Mouse (Mus musculus) limb, embryonic 11.5 days (tissue): ENCODE results near the gene Cox5b. TPM values are rescaled to one million over a fixed set of nuclear protein-coding genes. Genes with fewer than 3 reads are reported as not detected.
A peak's percentile ranks its signal among the peaks of the same experiment; 100 is the strongest.

Experiments
- ATAC-seq: fragments of 200-750 bp; cut with Nextera tagmentation; 2 replicates; pipeline ENCODE4 v1.8.0; 2017; ENCODE audit warnings: low read depth; ENCODE audit not compliant: insufficient number of reproducible peaks, low FRiP score, low TSS enrichment
- DNase-seq: peaks from one replicate; pipeline ENCODE4 v3.0.0-alpha.2; 2015; ENCODE audit warnings: low spot score
- H3K27ac ChIP-seq: fragments of 300-500 bp; sonication (generic); replicated peaks from 2 replicates; pipeline ENCODE4 v1.5.1; 2014; ENCODE audit warnings: low read depth, mild to moderate bottlenecking, low read length
- H3K27me3 ChIP-seq: fragments of 300-500 bp; sonication (generic); 2 replicates; pipeline ENCODE4 v1.6.1; 2014; ENCODE audit warnings: mild to moderate bottlenecking, low read length, mixed read lengths; ENCODE audit not compliant: control insufficient read depth, insufficient read depth
- H3K36me3 ChIP-seq: fragments of 300-500 bp; sonication (generic); 2 replicates; pipeline ENCODE4 v1.6.1; 2014; ENCODE audit warnings: mild to moderate bottlenecking, low read length, moderate library complexity, mixed read lengths; ENCODE audit not compliant: control insufficient read depth, insufficient read depth
- H3K4me1 ChIP-seq: fragments of 300-500 bp; sonication (generic); 2 replicates; pipeline ENCODE4 v1.6.1; 2014; ENCODE audit warnings: low read length, mixed read lengths; ENCODE audit not compliant: control insufficient read depth, insufficient read depth
- H3K4me2 ChIP-seq: fragments of 300-500 bp; sonication (generic); 2 replicates; pipeline ENCODE4 v1.6.1; 2014; ENCODE audit warnings: low read depth, mild to moderate bottlenecking, moderate library complexity; ENCODE audit not compliant: severe bottlenecking
- H3K4me3 ChIP-seq: fragments of 300-500 bp; sonication (generic); 2 replicates; pipeline ENCODE4 v1.5.1; 2014; ENCODE audit warnings: low read depth, low read length
- H3K9ac ChIP-seq: fragments of 300-500 bp; sonication (generic); 2 replicates; pipeline ENCODE4 v1.6.1; 2014; ENCODE audit warnings: mild to moderate bottlenecking, low read length
- H3K9me3 ChIP-seq: fragments of 300-500 bp; sonication (generic); 2 replicates; pipeline ENCODE4 v1.6.1; 2016; ENCODE audit warnings: low read length; ENCODE audit not compliant: control insufficient read depth
- WGBS: fragments of 180-500 bp; shearing (Covaris S2); extraction: QIAGEN DNeasy Blood & Tissue Kit; methylation state at CpG from one replicate; pipeline ENCODE4 v1.1.7; 2014; 5-methylcytosine and 5-hydroxymethylcytosine counted together
- polyA plus RNA-seq: library from polyadenylated mRNA; unstranded; fragments of >200 nt; fragmentation: Nextera tagmentation; extraction: Ambion mirVana; gene quantifications from 2 replicates; pipeline ENCODE4 v1.2.1, GENCODE M21; 2014

Cox5b gene
- polyA plus RNA-seq, 1 experiment from 2014 or later = 518 TPM

DNA sequence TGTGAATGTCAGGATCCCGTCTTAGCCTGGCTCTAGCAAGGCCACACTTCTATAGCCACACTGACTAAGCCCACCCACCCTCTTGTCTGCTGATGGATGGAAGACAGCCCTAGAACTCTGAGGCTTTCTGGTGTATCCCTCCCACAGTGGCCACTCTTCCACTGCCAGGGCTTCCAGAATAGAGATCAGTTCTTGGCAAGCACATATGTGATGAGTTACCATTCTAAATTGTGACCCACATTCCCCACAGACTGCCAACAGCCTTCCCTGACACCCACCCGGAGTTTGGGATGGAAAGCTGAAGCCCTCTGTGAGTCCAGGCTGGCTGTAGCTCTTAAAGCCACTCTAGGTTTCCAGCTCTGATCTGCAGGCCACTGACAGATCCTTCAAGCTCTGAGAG lies 15.9 kb downstream of the Cox5b start:
- DNase-seq = no peak
- WGBS = 70% methylated on average over 2 of the region's 2 CpGs
- Histone ChIP-seq H3K27ac (no peak overlapping the region), H3K4me3 (no peak overlapping the region), H3K4me1 (peaks cover 6% of the 10 kb centered on the region), H3K27me3 (no peaks in the 10 kb centered on the region), H3K4me2 (no peak overlapping the region), H3K9ac (no peak overlapping the region), H3K9me3 (no peaks in the 10 kb centered on the region), H3K36me3 (peaks cover 22% of the 10 kb centered on the region)
- ATAC-seq = no peak

DNA sequence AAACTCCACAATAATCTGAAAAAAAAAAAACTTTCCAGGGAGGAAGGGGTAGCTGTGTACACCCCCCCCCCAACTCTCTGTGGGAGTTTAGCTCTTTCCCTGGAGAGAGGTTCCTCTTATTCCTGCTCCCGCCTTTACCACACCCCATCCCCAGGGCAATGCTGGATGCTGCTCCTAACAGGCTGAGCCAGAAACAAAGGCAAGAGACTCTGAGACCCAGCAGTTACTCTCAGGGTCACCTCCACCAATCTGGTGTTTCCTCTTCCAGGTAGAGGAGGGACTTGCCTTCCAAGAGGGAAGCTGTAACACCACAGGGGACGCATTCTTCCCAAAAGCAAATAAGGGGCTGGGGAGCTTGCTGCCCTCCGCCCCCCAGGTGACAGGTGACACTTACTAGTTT lies 16.5 kb downstream of the Cox5b start:
- Histone ChIP-seq H3K4me3 (no peak overlapping the region), H3K4me1 (peaks cover 6% of the 10 kb centered on the region), H3K27ac (no peak overlapping the region), H3K27me3 (no peaks in the 10 kb centered on the region), H3K9me3 (no peaks in the 10 kb centered on the region), H3K36me3 (peaks cover 19% of the 10 kb centered on the region), H3K4me2 (no peak overlapping the region), H3K9ac (peak overlapping the region; percentile 34; the same call in 1 of the 2 replicates)
- ATAC-seq = no peak
- 71% methylated on average over 3 of the region's 3 CpGs for WGBS
- DNase-seq = no peak

DNA sequence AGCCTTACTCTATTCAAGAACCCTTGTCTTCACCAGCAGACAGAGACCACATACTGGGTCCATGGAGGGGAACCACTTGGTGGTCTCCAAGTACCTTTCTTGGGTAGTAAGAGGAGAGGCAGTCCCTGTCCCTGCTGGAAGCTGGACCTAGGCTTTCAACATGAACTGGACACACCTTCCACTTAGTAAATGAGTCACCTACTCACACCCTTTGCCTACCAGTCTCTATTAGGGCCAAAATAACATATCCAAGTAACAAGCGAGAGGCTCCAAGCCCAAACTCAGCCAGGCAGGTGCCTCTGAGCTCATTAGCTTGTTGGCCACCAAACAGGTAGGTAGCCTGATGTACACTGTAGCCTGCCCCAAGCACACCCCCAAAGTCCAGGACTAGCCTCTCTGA lies 17.4 kb downstream of the Cox5b start:
- WGBS = 89% methylated on average over 1 of the region's 1 CpGs
- Histone ChIP-seq H3K27me3 (no peaks in the 10 kb centered on the region), H3K4me2 (peak overlapping the region; percentile 88), H3K4me1 (peaks cover 6% of the 10 kb centered on the region), H3K36me3 (peaks cover 17% of the 10 kb centered on the region), H3K4me3 (peak overlapping the region; percentile 93), H3K9ac (peak overlapping the region; percentile 89), H3K27ac (no peak overlapping the region), H3K9me3 (no peaks in the 10 kb centered on the region)
- no peak for DNase-seq
- no peak for ATAC-seq

DNA sequence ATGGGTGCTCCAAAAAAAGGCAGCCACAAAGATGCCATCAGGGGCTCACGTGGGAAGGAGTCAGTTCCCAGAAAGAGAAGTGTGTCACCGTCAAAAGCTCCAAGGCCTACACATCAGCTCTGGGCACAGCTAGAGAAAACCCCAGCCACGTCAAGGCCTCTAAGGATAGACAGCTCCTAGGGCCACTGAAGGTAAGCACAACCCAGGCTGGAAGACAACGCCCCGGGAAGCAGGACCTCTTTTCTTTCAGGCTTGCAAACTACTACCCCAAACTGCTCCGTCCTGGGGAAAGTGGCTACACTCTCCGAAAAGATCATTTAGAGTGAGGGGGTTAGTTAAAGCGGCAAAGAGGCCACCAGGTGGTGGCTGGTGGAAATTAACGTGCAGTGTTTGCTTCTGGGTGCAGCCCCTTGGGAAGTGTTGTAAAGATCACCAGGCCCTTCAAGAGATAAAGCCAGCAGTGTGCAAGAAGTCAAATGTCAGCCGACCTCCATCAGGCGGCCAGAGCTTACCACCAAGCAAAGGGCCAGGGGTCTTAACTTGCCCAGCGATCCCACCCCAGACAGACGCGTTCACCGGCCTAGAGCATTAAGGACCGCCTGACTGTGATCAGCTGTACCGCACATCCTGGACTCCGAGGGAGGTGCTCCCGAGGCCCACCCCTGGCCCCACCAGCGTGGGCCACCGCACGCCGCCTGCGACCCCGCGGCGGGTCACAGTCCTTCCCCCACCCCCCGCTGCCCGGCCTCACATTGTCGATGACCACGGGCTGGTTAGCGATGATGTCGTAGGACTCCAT lies 18.0 kb downstream of the Cox5b start:
- WGBS = under 1% methylated on average over 33 of the region's 33 CpGs
- H3K4me3 ChIP-seq = peak overlapping the region; percentile 93
- peaks cover 17% of the 10 kb centered on the region for H3K36me3 ChIP-seq
- H3K27me3 ChIP-seq = no peaks in the 10 kb centered on the region
- ATAC-seq (peak; percentile 71), DNase-seq (peak; percentile 57)
- peak overlapping the region; percentile 71; the same call in 1 of the 2 replicates for H3K27ac ChIP-seq
- H3K4me2 ChIP-seq = peak overlapping the region; percentile 88
- no peaks in the 10 kb centered on the region for H3K9me3 ChIP-seq
- H3K9ac ChIP-seq = peak overlapping the region; percentile 89
- peaks cover 6% of the 10 kb centered on the region for H3K4me1 ChIP-seq

DNA sequence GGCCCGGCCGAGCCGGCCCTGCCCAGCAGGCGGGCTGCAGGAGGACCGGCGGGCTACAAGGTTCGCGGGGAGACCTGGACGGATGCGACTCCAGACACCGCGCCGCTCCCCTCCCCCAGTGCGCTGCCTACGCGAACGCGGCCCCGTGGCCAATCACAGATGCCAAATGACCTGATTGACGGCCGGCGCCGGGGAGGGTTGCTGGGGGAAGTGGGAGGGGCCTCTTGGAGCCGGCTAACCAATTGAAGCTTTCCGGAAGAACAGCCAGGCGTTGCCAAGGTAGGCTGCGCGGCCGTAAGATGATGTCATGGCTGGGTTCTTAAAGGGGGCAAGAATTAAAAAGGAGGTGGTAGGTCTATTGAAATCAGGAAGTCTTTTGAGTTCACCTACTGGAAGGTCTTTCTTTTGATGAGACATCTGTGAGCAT lies 18.6 kb downstream of the Cox5b start, which contains the start of gene 4933424G06Rik:
TSS of gene 4933424G06Rik (plus strand) at position 296 of the 427 bp plus-strand sequence.
- peaks cover 6% of the 10 kb centered on the region for H3K4me1 ChIP-seq
- peak within 1 kb of the TSS; percentile 93 for H3K4me3 ChIP-seq
- peak; percentile 95 for ATAC-seq
- under 1% methylated on average over 24 of the region's 29 CpGs for WGBS
- H3K9me3 ChIP-seq = no peaks in the 10 kb centered on the region
- DNase-seq = peak; percentile 99
- H3K36me3 ChIP-seq = peaks cover 14% of the 10 kb centered on the region
- peak within 1 kb of the TSS; percentile 71; the same call in 1 of the 2 replicates for H3K27ac ChIP-seq
- no peaks in the 10 kb centered on the region for H3K27me3 ChIP-seq
- H3K9ac ChIP-seq = peak within 1 kb of the TSS; percentile 89
- peak within 1 kb of the TSS; percentile 88 for H3K4me2 ChIP-seq

DNA sequence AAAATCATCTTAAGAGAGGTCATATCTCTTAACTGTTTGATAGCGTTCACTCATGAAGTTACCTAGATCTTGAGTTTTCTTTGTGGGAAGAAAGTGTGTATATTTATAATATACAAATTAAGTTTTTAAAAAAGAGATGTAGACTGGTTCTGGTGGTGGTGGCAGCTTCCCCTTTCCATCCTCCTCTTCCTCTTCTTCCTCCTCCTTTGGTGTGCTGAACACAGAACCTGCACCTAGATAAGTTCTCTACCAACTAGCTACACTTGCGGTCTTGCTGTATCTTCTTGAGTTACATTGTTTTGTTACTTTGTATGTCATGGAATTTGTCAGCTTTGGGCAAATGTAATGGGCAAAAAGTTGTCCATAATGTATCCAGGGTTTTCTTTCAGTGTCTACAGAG lies 19.9 kb downstream of the Cox5b start:
- DNase-seq (no peak), ATAC-seq (no peak)
- Histone ChIP-seq H3K9me3 (no peaks in the 10 kb centered on the region), H3K9ac (no peak overlapping the region), H3K4me3 (no peak overlapping the region), H3K27ac (no peak overlapping the region), H3K4me1 (peaks cover 6% of the 10 kb centered on the region), H3K4me2 (no peak overlapping the region), H3K27me3 (no peaks in the 10 kb centered on the region), H3K36me3 (peaks cover 3% of the 10 kb centered on the region)
- 94% methylated on average over 2 of the region's 2 CpGs for WGBS

DNA sequence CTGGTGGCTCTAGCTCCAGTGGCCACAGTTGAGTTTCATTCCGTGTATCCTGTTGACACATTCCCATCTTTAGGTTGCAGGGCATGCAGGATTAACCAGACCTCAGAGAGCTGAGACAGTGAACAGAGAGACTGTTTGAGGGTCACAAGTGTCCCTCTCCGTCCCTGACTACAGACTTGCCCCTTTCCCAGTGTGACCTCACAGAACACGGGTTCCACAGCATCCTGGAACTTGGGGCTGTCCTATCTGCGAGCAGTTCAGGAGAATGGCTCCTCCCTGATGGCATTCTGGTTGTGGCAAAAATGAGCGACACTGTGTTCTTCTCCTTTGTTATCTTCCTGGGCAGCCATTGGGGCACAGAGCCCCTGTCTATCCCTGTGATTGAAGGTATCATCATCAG lies 23.1 kb downstream of the Cox5b start, which contains the start of gene Actr1b:
TSS of gene Actr1b (minus strand) at position 112 of the 400 bp plus-strand sequence.
- H3K4me2 ChIP-seq = no peak within 1 kb of the TSS
- no peaks in the 10 kb centered on the region for H3K9me3 ChIP-seq
- no peak within 1 kb of the TSS for H3K4me3 ChIP-seq
- ATAC-seq (no peak), DNase-seq (no peak)
- no peak within 1 kb of the TSS for H3K9ac ChIP-seq
- 86% methylated on average over 5 of the region's 5 CpGs for WGBS
- no peaks in the 10 kb centered on the region for H3K36me3 ChIP-seq
- H3K27me3 ChIP-seq = no peaks in the 10 kb centered on the region
- no peak within 1 kb of the TSS for H3K27ac ChIP-seq
- no peaks in the 10 kb centered on the region for H3K4me1 ChIP-seq

DNA sequence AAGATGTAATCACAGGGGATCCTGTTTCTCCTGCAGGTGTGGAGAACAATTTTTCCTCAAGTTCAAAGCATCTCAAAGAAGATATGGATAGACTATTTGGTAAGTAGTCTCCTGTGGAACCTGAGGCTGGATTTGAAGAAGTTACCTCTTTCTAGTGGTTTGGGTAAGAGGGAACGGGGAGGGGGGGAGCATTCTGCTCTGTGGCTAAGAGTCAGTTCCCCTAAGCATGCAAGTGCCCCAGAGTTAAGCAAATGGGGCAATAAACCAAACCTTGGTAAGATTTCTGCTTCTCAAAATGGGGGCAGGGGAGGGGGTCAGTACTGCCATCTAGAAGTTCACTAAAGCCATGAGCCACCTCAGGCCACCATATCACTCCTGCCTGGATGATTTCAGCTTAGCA lies 27.5 kb downstream of the Cox5b start:
- no peaks in the 10 kb centered on the region for H3K9me3 ChIP-seq
- H3K9ac ChIP-seq = no peak overlapping the region
- H3K4me3 ChIP-seq = no peak overlapping the region
- peaks cover 4% of the 10 kb centered on the region for H3K4me1 ChIP-seq
- DNase-seq (no peak), ATAC-seq (no peak)
- H3K36me3 ChIP-seq = no peaks in the 10 kb centered on the region
- H3K27me3 ChIP-seq = no peaks in the 10 kb centered on the region
- no peak overlapping the region for H3K4me2 ChIP-seq
- no peak overlapping the region for H3K27ac ChIP-seq
- WGBS = 88% methylated on average over 1 of the region's 1 CpGs
